Mouse (Mus musculus): ENCODE measurements around the gene Lrmp. TPM values are rescaled to one million over a fixed set of nuclear protein-coding genes. Genes with fewer than 3 reads are reported as not detected.

Gene Lrmp
- polyA plus RNA-seq, 1 experiment from 2014 or later = 4.9 TPM

DNA sequence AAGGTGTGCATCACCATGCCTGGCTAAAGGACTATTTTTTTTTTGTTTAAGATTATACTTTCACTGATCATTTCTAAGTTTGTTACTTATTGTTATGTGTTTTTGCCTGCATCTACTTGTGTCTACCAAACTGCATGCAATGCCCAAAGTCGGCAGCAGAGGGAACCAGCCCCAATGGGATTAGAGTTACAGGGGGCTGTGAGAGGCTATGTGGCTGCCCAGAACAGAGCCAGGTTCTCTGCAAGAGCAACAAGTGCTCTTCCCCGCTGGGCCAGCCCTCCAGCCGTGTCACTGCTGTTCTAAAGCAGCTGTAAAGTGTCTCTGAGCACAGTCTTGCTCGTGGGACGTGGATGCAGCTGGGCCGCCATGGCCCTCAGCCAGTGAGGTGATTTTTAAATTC lies 64.2 kb downstream of the Lrmp start:
- Histone ChIP-seq H3K4me2 (ENCODE audit: low read depth, low read length) (no peak overlapping the region), H3K4me1 (ENCODE audit: control insufficient read depth, insufficient read depth, low read length) (peaks cover 7% of the 10 kb centered on the region), H3K9ac (ENCODE audit: low read depth, low read length) (no peak overlapping the region), H3K27ac (ENCODE audit: low read length) (no peak overlapping the region), H3K27me3 (replicated peaks; ENCODE audit: control insufficient read depth, insufficient read depth, low read length) (no peaks in the 10 kb centered on the region), H3K9me3 (ENCODE audit: control insufficient read depth, low read length) (no peaks in the 10 kb centered on the region), H3K36me3 (ENCODE audit: control insufficient read depth, insufficient read depth, low read length) (no peaks in the 10 kb centered on the region), H3K4me3 (ENCODE audit: low read length) (no peak overlapping the region)
- no peak for ATAC-seq
- WGBS = 44% methylated on average over 6 of the region's 6 CpGs

DNA sequence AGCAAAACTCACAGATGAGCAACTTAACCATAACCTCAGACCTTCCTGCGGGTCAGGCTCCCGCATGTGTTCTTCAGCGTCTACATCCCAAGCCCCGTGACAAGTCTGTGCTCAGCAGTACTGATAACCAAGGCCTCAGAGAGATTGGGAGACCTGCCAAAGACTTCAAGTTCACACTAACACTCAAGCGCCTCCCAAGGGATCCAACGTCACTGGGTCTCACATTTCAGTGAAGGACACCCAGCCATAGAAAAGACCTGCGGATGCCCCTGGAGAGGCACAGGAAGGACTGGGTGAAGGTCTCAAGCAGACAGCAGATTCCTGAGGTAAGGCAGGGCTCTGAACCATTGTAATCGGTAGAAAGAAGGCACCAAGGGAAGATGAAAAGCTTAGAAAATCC lies 66.6 kb downstream of the Lrmp start:
- no peak overlapping the region for H3K9ac ChIP-seq (ENCODE audit: low read depth, low read length)
- 63% methylated on average over 8 of the region's 8 CpGs for WGBS

DNA sequence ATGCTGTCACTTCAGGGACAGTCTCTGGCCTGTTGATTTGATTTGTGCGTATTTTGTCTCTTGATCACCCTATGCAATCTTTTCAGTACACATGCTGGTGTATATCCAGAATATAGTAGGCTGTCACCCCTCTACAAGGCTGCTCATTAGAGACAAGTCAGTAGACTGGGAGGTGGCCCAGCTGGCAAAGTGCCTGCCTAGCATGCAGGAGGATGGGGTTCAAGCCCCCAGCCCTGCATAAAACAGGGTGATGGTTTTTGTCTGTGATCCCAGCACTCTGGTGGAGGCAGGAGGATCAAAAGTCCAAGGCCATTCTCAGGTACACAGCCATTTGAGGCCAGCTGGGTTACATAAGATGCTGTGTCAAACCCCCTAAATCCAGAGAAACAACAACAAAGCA lies 70.6 kb downstream of the Lrmp start:
- WGBS = 94% methylated on average over 1 of the region's 1 CpGs
- no peak overlapping the region for H3K27ac ChIP-seq (ENCODE audit: low read length)
- H3K9me3 ChIP-seq (ENCODE audit: control insufficient read depth, low read length) = no peaks in the 10 kb centered on the region
- no peaks in the 10 kb centered on the region for H3K4me1 ChIP-seq (ENCODE audit: control insufficient read depth, insufficient read depth, low read length)
- H3K4me2 ChIP-seq (ENCODE audit: low read depth, low read length) = no peak overlapping the region
- no peaks in the 10 kb centered on the region for H3K36me3 ChIP-seq (ENCODE audit: control insufficient read depth, insufficient read depth, low read length)
- ATAC-seq = no peak
- H3K4me3 ChIP-seq (ENCODE audit: low read length) = no peak overlapping the region
- no peaks in the 10 kb centered on the region for H3K27me3 ChIP-seq (replicated peaks; ENCODE audit: control insufficient read depth, insufficient read depth, low read length)
- H3K9ac ChIP-seq (ENCODE audit: low read depth, low read length) = no peak overlapping the region

More for the DNA sequence above, 66.6 kb downstream of the Lrmp start:
- Histone ChIP-seq H3K36me3 (ENCODE audit: control insufficient read depth, insufficient read depth, low read length) (no peaks in the 10 kb centered on the region), H3K9me3 (ENCODE audit: control insufficient read depth, low read length) (no peaks in the 10 kb centered on the region), H3K27ac (ENCODE audit: low read length) (no peak overlapping the region), H3K27me3 (replicated peaks; ENCODE audit: control insufficient read depth, insufficient read depth, low read length) (no peaks in the 10 kb centered on the region), H3K4me1 (ENCODE audit: control insufficient read depth, insufficient read depth, low read length) (0 out of 2 replicates have a peak, but pooled peaks cover 2% of the 10 kb centered on the region), H3K4me2 (ENCODE audit: low read depth, low read length) (no peak overlapping the region), H3K4me3 (ENCODE audit: low read length) (no peak overlapping the region)
- no peak for ATAC-seq

DNA sequence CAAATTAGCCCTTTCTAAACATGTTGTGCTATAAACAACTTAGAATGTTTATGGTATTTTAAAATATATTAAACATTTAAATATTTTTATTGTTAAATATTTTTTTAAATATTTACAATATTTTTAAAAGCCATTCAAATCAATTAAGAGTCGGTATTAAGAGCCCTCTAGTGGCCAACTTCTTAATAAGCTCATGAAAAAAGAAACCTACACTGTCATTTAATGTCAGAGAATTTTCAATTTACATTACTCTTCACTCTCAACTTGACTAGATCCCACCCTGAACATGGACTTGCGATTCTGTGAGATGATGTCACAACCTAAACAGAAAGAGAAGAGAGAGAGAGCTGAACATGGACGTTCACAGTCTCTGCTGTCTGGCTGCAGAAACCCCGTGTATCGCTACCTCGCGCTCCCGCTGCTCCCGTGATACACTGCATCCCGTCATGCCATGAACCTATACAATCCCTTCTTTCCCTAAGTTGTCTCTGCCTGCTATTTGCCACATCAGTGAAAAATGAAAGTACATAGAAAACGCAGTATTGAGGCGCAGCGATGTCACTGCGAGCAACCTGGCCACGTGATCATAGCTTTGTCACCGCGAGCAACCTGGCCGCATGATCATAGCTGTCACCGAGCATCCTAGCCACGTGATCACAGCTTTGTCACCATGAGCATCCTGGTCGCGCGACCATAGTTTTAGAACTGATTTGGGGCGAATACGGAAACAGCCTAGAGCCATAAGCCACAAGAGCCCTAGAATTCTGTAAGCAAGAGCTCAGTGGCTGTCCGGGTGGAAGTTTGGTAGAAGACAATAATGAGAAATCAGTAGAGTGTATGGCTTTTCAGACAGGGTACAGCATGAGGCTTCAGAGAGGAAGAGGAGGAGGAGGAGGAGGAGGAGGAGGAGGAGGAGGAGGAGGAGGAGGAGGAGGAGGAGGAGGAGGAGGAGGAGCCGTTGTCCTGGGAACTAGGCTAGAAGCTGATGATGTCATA lies 71.9 kb downstream of the Lrmp start:
- Histone ChIP-seq H3K4me2 (ENCODE audit: low read depth, low read length) (peak overlapping the region; percentile 53), H3K9me3 (ENCODE audit: control insufficient read depth, low read length) (no peaks in the 10 kb centered on the region), H3K27me3 (replicated peaks; ENCODE audit: control insufficient read depth, insufficient read depth, low read length) (no peaks in the 10 kb centered on the region), H3K9ac (ENCODE audit: low read depth, low read length) (peak overlapping the region; percentile 49), H3K4me3 (ENCODE audit: low read length) (peak overlapping the region; percentile 42), H3K27ac (ENCODE audit: low read length) (no peak overlapping the region), H3K4me1 (ENCODE audit: control insufficient read depth, insufficient read depth, low read length) (no peaks in the 10 kb centered on the region), H3K36me3 (ENCODE audit: control insufficient read depth, insufficient read depth, low read length) (no peaks in the 10 kb centered on the region)
- ATAC-seq = peak; percentile 36; the same call in 1 of the 2 replicates
- WGBS = 56% methylated on average over 27 of the region's 27 CpGs

DNA sequence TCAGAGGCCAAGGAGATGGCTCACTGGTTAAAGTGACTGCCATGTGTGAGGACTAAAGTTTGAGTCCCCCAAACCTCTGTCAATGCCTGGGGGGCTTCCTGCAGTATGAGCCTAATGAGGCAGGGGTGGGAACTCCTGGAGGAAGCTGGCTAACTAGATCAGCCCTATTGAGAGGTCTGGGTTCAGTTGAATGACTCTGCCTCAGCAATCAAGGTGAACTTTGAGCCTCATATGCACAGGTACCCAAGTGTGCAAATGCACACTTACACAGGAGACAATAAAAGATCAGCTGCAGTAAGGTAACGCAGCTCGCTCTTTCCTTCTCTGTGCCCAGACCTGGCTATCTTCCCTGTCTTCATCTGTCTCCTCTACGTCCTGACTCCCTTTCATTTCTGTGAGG lies 77.6 kb downstream of the Lrmp start:
- Histone ChIP-seq H3K4me2 (ENCODE audit: low read depth, low read length) (no peak overlapping the region), H3K4me1 (ENCODE audit: control insufficient read depth, insufficient read depth, low read length) (no peaks in the 10 kb centered on the region), H3K4me3 (ENCODE audit: low read length) (no peak overlapping the region), H3K27me3 (replicated peaks; ENCODE audit: control insufficient read depth, insufficient read depth, low read length) (no peaks in the 10 kb centered on the region), H3K9ac (ENCODE audit: low read depth, low read length) (no peak overlapping the region), H3K9me3 (ENCODE audit: control insufficient read depth, low read length) (no peaks in the 10 kb centered on the region), H3K27ac (ENCODE audit: low read length) (no peak overlapping the region), H3K36me3 (ENCODE audit: control insufficient read depth, insufficient read depth, low read length) (no peaks in the 10 kb centered on the region)
- peak; percentile 58 for ATAC-seq
- 82% methylated on average over 3 of the region's 3 CpGs for WGBS

DNA sequence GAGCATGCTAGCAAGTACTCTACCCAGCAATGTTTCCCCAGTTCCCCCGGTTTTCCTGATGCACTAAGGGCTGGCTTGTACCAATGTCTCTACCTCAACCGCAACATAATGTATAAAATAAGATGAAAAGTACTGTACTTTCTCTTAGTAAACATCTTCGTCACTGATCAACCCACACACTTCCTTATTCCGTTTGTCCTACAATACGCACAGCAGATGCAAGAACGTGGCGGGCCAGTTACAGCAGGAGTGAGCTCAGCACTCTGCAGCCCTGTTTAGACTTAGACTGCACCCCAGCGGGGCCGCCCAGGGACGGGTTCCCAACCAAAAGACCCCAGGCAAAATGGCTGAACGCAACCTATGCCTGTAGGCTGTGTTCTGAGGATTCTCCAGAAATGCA lies 78.0 kb downstream of the Lrmp start:
- no peak overlapping the region for H3K4me3 ChIP-seq (ENCODE audit: low read length)
- no peaks in the 10 kb centered on the region for H3K9me3 ChIP-seq (ENCODE audit: control insufficient read depth, low read length)
- H3K36me3 ChIP-seq (ENCODE audit: control insufficient read depth, insufficient read depth, low read length) = no peaks in the 10 kb centered on the region
- 64% methylated on average over 11 of the region's 11 CpGs for WGBS
- no peaks in the 10 kb centered on the region for H3K27me3 ChIP-seq (replicated peaks; ENCODE audit: control insufficient read depth, insufficient read depth, low read length)
- H3K27ac ChIP-seq (ENCODE audit: low read length) = no peak overlapping the region
- H3K4me2 ChIP-seq (ENCODE audit: low read depth, low read length) = no peak overlapping the region
- H3K4me1 ChIP-seq (ENCODE audit: control insufficient read depth, insufficient read depth, low read length) = no peaks in the 10 kb centered on the region
- no peak for ATAC-seq
- no peak overlapping the region for H3K9ac ChIP-seq (ENCODE audit: low read depth, low read length)

DNA sequence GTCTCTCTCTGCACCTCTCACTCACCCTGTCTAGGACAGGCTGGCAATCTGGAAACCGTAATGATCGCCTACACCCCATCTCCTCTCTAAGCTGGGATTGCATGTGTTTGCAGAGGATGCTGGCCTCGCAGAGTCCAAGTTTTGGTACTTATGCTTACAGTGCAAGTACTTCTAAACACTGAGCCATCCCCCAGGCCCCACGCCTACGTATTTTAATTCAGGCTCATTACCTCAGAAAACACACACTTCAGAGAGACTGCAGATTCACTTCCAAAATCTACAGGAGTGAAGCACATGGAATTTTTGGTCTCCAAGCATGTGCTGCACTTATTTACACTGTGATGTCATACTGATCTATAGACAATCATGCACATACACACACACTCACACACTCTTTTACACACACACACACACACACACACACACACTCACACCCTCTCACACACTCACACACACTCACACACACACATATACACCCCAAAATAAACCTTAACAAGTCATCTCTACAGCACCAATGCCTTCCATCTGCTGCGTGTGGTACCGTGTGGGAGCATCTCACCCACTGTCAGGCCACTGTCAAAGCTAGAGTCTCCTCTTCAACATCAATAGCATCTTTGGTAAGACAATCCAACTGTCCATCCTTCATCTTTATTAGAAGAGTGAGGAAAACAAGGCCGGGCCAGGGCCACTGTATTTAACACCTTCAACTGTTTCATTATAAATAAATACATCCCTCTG lies 82.7 kb downstream of the Lrmp start:
- Histone ChIP-seq H3K27me3 (replicated peaks; ENCODE audit: control insufficient read depth, insufficient read depth, low read length) (no peaks in the 10 kb centered on the region), H3K4me1 (ENCODE audit: control insufficient read depth, insufficient read depth, low read length) (no peaks in the 10 kb centered on the region), H3K36me3 (ENCODE audit: control insufficient read depth, insufficient read depth, low read length) (no peaks in the 10 kb centered on the region), H3K4me2 (ENCODE audit: low read depth, low read length) (no peak overlapping the region), H3K9ac (ENCODE audit: low read depth, low read length) (no peak overlapping the region), H3K9me3 (ENCODE audit: control insufficient read depth, low read length) (no peaks in the 10 kb centered on the region), H3K27ac (ENCODE audit: low read length) (no peak overlapping the region), H3K4me3 (ENCODE audit: low read length) (no peak overlapping the region)
- 91% methylated on average over 8 of the region's 8 CpGs for WGBS
- no peak for ATAC-seq

DNA sequence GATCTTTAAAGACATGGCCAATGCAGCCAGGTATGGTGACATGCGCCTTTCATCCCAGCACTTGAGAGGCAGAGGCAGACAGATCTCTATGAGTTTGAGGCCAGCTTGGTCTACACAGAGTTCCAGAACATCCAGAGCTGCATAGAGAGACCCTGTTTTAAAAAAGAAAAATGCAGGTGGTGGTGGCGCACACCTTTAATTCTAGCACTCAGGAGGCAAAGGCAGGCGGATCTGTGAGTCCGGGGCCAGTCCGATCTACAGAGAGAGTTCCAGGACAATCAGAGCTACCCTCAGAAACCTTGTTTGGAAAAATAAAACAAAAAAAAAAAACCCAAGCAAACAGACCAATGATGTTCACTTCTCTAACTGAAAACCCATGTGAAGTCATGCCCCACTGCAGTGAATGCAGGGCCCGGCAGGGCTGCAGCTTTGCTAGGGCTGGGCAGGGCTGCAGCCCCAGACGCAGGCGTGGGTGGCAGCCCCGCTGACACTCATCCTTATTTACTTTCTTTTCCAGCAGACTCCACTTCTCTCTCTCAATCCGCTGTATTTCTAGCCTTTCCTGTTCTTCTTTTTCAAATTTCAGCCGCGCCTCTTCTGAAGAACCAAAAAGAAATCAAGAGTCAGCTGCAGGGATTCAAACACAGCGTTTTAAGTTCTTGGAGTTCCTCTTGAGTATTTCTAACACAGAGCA lies 87.1 kb downstream of the Lrmp start:
- H3K4me2 ChIP-seq (ENCODE audit: low read depth, low read length) = no peak overlapping the region

DNA sequence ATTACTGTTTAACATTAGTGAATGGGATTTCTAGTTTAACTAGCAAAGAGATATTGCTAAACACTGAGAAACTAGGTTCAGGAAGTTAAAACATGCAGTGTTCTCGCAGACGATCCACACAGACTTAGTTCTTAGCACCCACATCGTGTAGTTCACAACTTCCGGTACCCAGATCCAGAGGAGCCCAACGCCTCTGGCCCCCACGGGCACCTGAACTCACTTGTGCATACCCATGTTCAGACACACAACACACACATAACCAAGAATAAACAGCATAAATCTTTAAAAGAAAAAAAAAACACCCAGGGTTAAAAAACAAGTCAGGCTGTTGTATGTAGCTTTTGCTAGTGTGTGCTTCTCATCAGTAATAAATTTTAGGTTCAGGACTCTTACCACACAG lies 89.0 kb downstream of the Lrmp start:
- no peaks in the 10 kb centered on the region for H3K9me3 ChIP-seq (ENCODE audit: control insufficient read depth, low read length)
- no peak overlapping the region for H3K4me3 ChIP-seq (ENCODE audit: low read length)
- no peaks in the 10 kb centered on the region for H3K27me3 ChIP-seq (replicated peaks; ENCODE audit: control insufficient read depth, insufficient read depth, low read length)
- ATAC-seq = no peak
- H3K27ac ChIP-seq (ENCODE audit: low read length) = no peak overlapping the region
- no peak overlapping the region for H3K4me2 ChIP-seq (ENCODE audit: low read depth, low read length)
- H3K9ac ChIP-seq (ENCODE audit: low read depth, low read length) = no peak overlapping the region
- 80% methylated on average over 6 of the region's 6 CpGs for WGBS
- no peaks in the 10 kb centered on the region for H3K4me1 ChIP-seq (ENCODE audit: control insufficient read depth, insufficient read depth, low read length)
- no peaks in the 10 kb centered on the region for H3K36me3 ChIP-seq (ENCODE audit: control insufficient read depth, insufficient read depth, low read length)

More for the DNA sequence above, 87.1 kb downstream of the Lrmp start:
- Histone ChIP-seq H3K4me1 (ENCODE audit: control insufficient read depth, insufficient read depth, low read length) (no peaks in the 10 kb centered on the region), H3K27me3 (replicated peaks; ENCODE audit: control insufficient read depth, insufficient read depth, low read length) (no peaks in the 10 kb centered on the region), H3K36me3 (ENCODE audit: control insufficient read depth, insufficient read depth, low read length) (no peaks in the 10 kb centered on the region), H3K4me3 (ENCODE audit: low read length) (no peak overlapping the region), H3K27ac (ENCODE audit: low read length) (no peak overlapping the region), H3K9me3 (ENCODE audit: control insufficient read depth, low read length) (no peaks in the 10 kb centered on the region), H3K9ac (ENCODE audit: low read depth, low read length) (no peak overlapping the region)
- ATAC-seq = no peak
- 72% methylated on average over 13 of the region's 13 CpGs for WGBS
